Mouse (Mus musculus) kidney, postnatal 4 days (tissue): ENCODE data around the gene Kmo.

Experiments used
- DNase-seq, 2 experiments: peaks; one replicate each; pipeline ENCODE4 v3.0.0; 2021; ENCODE audit warnings: mixed read lengths in 2 of 2

Gene Kmo

GRCm38 (mm10) chr1:175699375-175699774, 79.2 kb downstream of the Kmo start:
- DNase-seq = no peak

GRCm38 (mm10) chr1:175699796-175700195, 79.6 kb downstream of the Kmo start:
- DNase-seq = no peak

- no peak for DNase-seq
Observed at GRCm38 (mm10) chr1:175701145-175701544, 81.0 kb downstream of the Kmo start.

GRCm38 (mm10) chr1:175707599-175707998, 87.4 kb downstream of the Kmo start:
- no peak for DNase-seq

GRCm38 (mm10) chr1:175708013-175708412, 87.8 kb downstream of the Kmo start:
- DNase-seq = no peak
